Mouse (Mus musculus) liver, embryonic 16.5 days (tissue): ENCODE results near the gene Cyp4f39. TPM values are rescaled to one million over a fixed set of nuclear protein-coding genes. Genes with fewer than 3 reads are reported as not detected.
"Not testable (repeated sequence)": the region's sequence is repeated elsewhere in the genome, so short reads cannot be mapped to it uniquely, and the experiment has no call there.

Source experiments
- ATAC-seq: fragments of 200-750 bp; cut with Nextera tagmentation; 2 replicates; pipeline ENCODE4 v1.8.0; 2017; ENCODE audit warnings: low read depth, mild to moderate bottlenecking, moderate number of reproducible peaks, moderate library complexity
- H3K27ac ChIP-seq: fragments of 300-500 bp; sonication (generic); 2 replicates; pipeline ENCODE4 v1.5.1; 2014; ENCODE audit warnings: mild to moderate bottlenecking, low read length
- H3K27me3 ChIP-seq: fragments of 300-500 bp; sonication (generic); 2 replicates; pipeline ENCODE4 v1.6.1; 2014; ENCODE audit warnings: low read depth, low read length, mixed read lengths; ENCODE audit not compliant: control insufficient read depth, insufficient read depth
- H3K36me3 ChIP-seq: fragments of 300-500 bp; sonication (generic); 2 replicates; pipeline ENCODE4 v1.6.1; 2014; ENCODE audit warnings: mild to moderate bottlenecking; ENCODE audit not compliant: control insufficient read depth, insufficient read depth
- H3K4me1 ChIP-seq: fragments of 300-500 bp; sonication (generic); 2 replicates; pipeline ENCODE4 v1.6.1; 2014; ENCODE audit warnings: low read depth, low read length, mixed read lengths; ENCODE audit not compliant: control insufficient read depth
- H3K4me2 ChIP-seq: fragments of 300-500 bp; sonication (generic); 2 replicates; pipeline ENCODE4 v1.6.1; 2014; ENCODE audit warnings: low read depth, low read length, mixed read lengths
- H3K4me3 ChIP-seq: fragments of 300-500 bp; sonication (generic); 2 replicates; pipeline ENCODE4 v1.5.1; 2014; ENCODE audit warnings: low read depth, mild to moderate bottlenecking, low read length
- H3K9ac ChIP-seq: fragments of 300-500 bp; sonication (generic); 2 replicates; pipeline ENCODE4 v1.6.1; 2014; ENCODE audit warnings: low read depth, low read length
- H3K9me3 ChIP-seq: fragments of 300-500 bp; sonication (generic); replicated peaks from 2 replicates; pipeline ENCODE4 v1.6.1; 2016; ENCODE audit warnings: low read length; ENCODE audit not compliant: control insufficient read depth
- WGBS: fragments of 180-500 bp; shearing (Covaris S2); extraction: QIAGEN DNeasy Blood & Tissue Kit; methylation state at CpG from one replicate; pipeline ENCODE4 v1.1.7; 2014; ENCODE audit not compliant: insufficient replicate concordance; 5-methylcytosine and 5-hydroxymethylcytosine counted together
- polyA plus RNA-seq: library from polyadenylated mRNA; unstranded; fragments of >200 nt; fragmentation: Nextera tagmentation; extraction: Ambion mirVana; gene quantifications from 2 replicates; pipeline ENCODE4 v1.2.1, GENCODE M21; 2015

Cyp4f39 gene
- polyA plus RNA-seq, 1 experiment from 2014 or later = 0.81 TPM

DNA sequence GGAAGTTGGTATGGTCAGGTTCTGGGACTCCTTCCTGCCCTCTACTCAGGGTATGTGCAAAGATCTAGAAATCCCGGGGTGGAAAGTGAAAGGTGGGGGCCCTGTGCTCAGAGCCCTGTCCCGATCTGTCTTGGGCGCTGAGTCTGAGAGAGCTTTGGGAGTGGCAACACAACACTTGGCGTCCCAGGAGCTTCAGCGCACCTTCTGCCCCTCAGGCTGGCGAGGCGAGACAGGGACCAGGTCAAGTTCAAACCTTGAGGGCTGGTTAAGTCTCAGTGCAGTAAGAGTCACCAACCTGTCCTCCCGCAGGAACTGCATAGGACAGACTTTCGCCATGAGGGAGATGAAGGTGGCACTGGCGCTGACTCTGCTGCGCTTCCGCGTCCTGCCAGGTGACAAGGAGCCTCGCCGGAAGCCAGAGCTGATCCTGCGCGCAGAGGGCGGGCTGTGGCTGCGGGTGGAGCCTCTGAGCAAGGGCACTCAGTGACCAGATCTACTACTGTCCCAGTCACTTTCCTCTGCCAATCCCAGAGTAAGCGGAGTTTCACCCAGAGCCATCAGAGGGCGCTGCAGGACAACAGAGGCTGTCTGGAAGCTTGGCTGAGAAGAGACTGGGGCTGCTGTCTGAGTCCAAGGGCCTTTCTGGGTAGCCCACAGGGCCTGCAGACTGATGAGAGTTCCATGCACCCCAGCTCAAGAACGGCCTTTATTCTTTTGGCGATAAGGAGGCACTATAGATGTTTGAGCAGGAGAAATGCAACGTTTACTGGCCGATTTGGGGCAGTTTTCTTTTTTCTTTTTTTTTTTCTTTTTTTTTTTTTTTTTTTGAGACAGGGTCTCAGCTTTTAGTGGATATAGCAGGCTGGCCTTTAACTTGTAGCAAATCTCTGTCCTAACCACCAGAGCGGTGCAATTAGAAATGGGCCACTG lies 76.2 kb downstream of the Cyp4f39 start:
- peak; percentile 93 for ATAC-seq
- H3K4me3 ChIP-seq = peak overlapping the region; percentile 56
- H3K9me3 ChIP-seq = no peaks in the 10 kb centered on the region
- H3K4me1 ChIP-seq = peaks cover 3% of the 10 kb centered on the region; the same call in 1 of the 2 replicates
- H3K36me3 ChIP-seq = no peaks in the 10 kb centered on the region
- H3K4me2 ChIP-seq = peak overlapping the region; percentile 64
- peak overlapping the region; percentile 56 for H3K9ac ChIP-seq
- H3K27ac ChIP-seq = no peak overlapping the region
- 10% methylated on average over 26 of the region's 26 CpGs for WGBS
- no peaks in the 10 kb centered on the region for H3K27me3 ChIP-seq

DNA sequence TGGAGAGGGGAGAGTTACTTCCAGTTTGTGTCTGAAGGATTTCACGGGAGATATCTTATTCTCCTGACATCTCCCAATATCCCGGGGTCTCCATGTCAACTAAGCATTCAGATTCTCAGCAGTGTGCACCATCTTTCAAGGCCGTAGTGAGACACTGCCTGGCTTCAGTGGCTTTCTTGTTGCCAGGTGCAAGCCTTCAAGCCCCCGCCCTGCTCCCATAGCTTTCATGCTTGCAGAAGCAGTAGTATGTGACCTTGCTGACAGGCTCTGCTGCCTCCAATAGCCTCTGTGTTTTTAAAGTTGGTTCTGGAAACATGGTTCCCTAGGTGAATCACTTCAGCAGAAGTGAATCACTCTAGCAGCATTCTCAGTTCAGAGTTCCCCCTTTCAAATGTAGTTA lies 79.8 kb downstream of the Cyp4f39 start:
- not testable (repeated sequence) for H3K9me3 ChIP-seq, H3K36me3 ChIP-seq, H3K9ac ChIP-seq, ATAC-seq, H3K4me3 ChIP-seq, H3K27me3 ChIP-seq, H3K4me2 ChIP-seq, H3K27ac ChIP-seq, H3K4me1 ChIP-seq
- WGBS = 47% methylated on average over 4 of the region's 4 CpGs

DNA sequence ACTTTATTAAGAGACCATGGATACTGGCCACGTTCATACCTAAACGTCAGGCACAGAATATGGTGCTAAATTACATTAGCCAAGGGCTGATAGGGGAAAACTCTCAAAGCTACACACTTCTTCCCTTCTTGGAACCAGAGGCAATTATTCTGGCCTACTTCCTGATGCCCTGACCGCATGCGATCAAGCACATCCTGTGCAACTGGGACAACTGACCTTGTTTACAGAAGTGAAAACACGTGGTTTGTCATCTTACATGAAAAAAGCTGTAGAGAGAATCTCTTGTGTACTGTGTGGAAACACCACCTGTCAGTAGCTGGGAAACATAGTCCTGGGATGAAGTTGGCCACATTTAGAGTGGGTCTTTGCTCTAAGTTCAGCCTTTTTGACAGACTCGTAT lies 81.5 kb downstream of the Cyp4f39 start:
- 32% methylated on average over 6 of the region's 6 CpGs for WGBS
- H3K36me3 ChIP-seq = no peaks in the 10 kb centered on the region
- H3K27me3 ChIP-seq = no peaks in the 10 kb centered on the region
- no peaks in the 10 kb centered on the region for H3K9me3 ChIP-seq
- H3K4me1 ChIP-seq = no peaks in the 10 kb centered on the region
- no peak overlapping the region for H3K27ac ChIP-seq
- H3K4me3 ChIP-seq = no peak overlapping the region
- no peak for ATAC-seq
- H3K4me2 ChIP-seq = no peak overlapping the region
- no peak overlapping the region for H3K9ac ChIP-seq

DNA sequence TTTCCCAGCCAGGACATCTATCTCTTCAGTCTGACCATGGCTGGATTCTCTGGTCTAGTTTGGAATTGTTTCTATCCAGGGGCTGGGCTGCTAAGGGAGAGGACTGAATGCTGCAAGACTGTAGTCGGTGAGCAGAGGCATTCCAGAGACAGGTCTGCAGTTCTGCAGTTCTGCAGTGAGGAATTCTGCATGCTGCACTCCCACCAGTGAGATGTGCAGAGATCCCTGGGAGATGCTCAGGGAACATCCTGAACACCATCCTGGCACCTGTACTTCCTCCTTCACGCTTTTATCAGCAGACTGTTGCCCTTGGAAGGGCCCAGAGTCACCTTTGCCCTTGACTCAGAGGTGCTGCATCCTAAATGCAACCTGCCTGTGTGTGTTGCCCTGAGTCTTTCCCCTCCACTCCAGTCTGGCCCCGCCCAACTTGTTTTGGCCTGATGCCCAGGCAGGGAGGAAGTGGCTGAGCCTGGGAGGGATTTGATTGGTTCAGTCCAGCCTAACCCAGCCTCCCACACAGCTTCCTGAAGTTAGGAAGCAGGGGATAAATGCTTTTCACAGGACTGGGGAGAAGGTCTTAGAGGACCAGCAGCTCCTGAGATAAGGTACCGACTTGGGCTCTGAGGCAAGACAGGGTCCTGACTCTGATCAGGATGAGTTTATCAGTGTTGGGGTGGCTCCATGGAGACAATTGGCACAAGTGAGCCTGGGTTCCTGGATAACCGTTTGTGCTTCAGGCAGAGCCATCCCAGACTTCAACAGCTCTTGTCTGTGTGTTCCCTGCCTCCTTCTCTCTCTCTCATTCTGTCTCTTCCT lies 83.7 kb downstream of the Cyp4f39 start, which contains the start of gene Cyp4f16:
Cyp4f16 (plus strand) TSS at position 508 of the 816 bp plus-strand sequence.
- 5% methylated on average over 5 of the region's 5 CpGs for WGBS
- not testable (repeated sequence) for H3K27ac ChIP-seq, H3K4me1 ChIP-seq, H3K9ac ChIP-seq, H3K27me3 ChIP-seq, H3K9me3 ChIP-seq, H3K36me3 ChIP-seq
- H3K4me2 ChIP-seq = peak within 1 kb of the TSS; percentile 43
- ATAC-seq = peak; percentile 85
- H3K4me3 ChIP-seq = peak within 1 kb of the TSS; percentile 42

DNA sequence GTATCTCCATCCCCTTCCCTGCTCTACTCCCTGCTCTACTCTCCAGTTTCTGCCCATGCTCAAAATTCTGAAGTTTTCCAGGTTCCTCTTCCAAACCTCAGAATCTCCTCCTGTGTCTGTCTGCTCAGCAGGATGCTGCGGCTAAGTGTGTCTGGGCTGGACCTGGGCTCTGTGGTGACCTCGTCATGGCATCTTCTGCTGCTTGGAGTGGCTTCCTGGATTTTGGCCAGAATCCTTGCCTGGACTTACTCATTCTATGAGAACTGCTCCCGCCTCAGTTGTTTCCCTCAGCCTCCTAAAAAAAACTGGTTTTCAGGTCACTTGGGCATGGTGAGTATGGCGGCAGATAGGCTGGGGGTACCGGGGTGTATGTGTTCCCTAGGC lies 84.3 kb downstream of the Cyp4f39 start:
- Histone ChIP-seq H3K9me3 (no peaks in the 10 kb centered on the region), H3K9ac (no peak overlapping the region), H3K27me3 (no peaks in the 10 kb centered on the region), H3K36me3 (no peaks in the 10 kb centered on the region), H3K4me3 (peak overlapping the region; percentile 42), H3K4me1 (no peaks in the 10 kb centered on the region), H3K27ac (no peak overlapping the region), H3K4me2 (peak overlapping the region; percentile 43)
- no peak for ATAC-seq
- WGBS = 50% methylated on average over 5 of the region's 5 CpGs

Other genes with a start within 250 kb of the Cyp4f39 start
- gene Brd4, start 168.0 kb upstream of the Cyp4f39 start, polyA plus RNA-seq = 28.3 and 36.0 TPM in 2 replicates
- 29.7 and 31.2 TPM in 2 replicates for gene Akap8, start 131.5 kb upstream of the Cyp4f39 start, polyA plus RNA-seq
- gene Akap8l, start 102.1 kb upstream of the Cyp4f39 start, polyA plus RNA-seq = 37.9 and 42.2 TPM in 2 replicates
- gene Wiz, start 63.3 kb upstream of the Cyp4f39 start, polyA plus RNA-seq = 4.8 and 5.8 TPM in 2 replicates
- gene Rasal3, start 49.1 kb upstream of the Cyp4f39 start, polyA plus RNA-seq = 2.6 and 2.9 TPM in 2 replicates
- gene Pglyrp2, start 28.6 kb upstream of the Cyp4f39 start, polyA plus RNA-seq = 11.0 and 12.9 TPM in 2 replicates
- 0.62 and 0.87 TPM in 2 replicates for gene Cyp4f17, start 53.3 kb downstream of the Cyp4f39 start, polyA plus RNA-seq
- 4.4 and 4.6 TPM in 2 replicates for gene Cyp4f16, start 83.8 kb downstream of the Cyp4f39 start, polyA plus RNA-seq
- not detected in 2 replicates for gene Cyp4f37, start 168.6 kb downstream of the Cyp4f39 start, polyA plus RNA-seq
- 0.04 TPM in 1 of 2 replicates, not detected in the other for gene Cyp4f40, start 206.2 kb downstream of the Cyp4f39 start, polyA plus RNA-seq
- gene Cyp4f15, start 232.9 kb downstream of the Cyp4f39 start, polyA plus RNA-seq = 7.1 and 9.0 TPM in 2 replicates